Mouse (Mus musculus): ENCODE measurements around the gene Speg.

Gene Speg

GRCm38 (mm10) chr1:75460297-75460696, 85.2 kb downstream of the Speg start:
- DNase-seq (ENCODE audit: low spot score) = no peak

- no peak for DNase-seq (ENCODE audit: low spot score)
Observed at GRCm38 (mm10) chr1:75462636-75463035, 87.5 kb downstream of the Speg start.

- DNase-seq (ENCODE audit: low spot score) = peak; percentile 41
Observed at GRCm38 (mm10) chr1:75463652-75464204, 88.6 kb downstream of the Speg start.

GRCm38 (mm10) chr1:75467215-75467927, 92.3 kb downstream of the Speg start:
- DNase-seq (ENCODE audit: low spot score) = peak; percentile 90

- DNase-seq (ENCODE audit: low spot score) = no peak
Observed at GRCm38 (mm10) chr1:75469287-75469825, 94.3 kb downstream of the Speg start.

GRCm38 (mm10) chr1:75476441-75476840, 101.3 kb downstream of the Speg start:
- DNase-seq (ENCODE audit: low spot score) = no peak

GRCm38 (mm10) chr1:75477264-75477965, 102.3 kb downstream of the Speg start:
- peak; percentile 88 for DNase-seq (ENCODE audit: low spot score)

- no peak for DNase-seq (ENCODE audit: low spot score)
Observed at GRCm38 (mm10) chr1:75477966-75478290, 102.8 kb downstream of the Speg start.

GRCm38 (mm10) chr1:75478497-75478896, 103.4 kb downstream of the Speg start:
- DNase-seq (ENCODE audit: low spot score) = peak; percentile 66

GRCm38 (mm10) chr1:75478916-75479634, 104.0 kb downstream of the Speg start, which contains the start of the genes Chpf and Tmem198:
Gene Chpf (minus strand): TSS chr1:75479307.
Gene Tmem198 (plus strand): TSS chr1:75479532.
- DNase-seq (ENCODE audit: low spot score) = peak; percentile 98

- DNase-seq (ENCODE audit: low spot score) = no peak
Observed at GRCm38 (mm10) chr1:75479635-75479989, 104.5 kb downstream of the Speg start.

GRCm38 (mm10) chr1:75480036-75480435, 104.9 kb downstream of the Speg start:
- no peak for DNase-seq (ENCODE audit: low spot score)

- DNase-seq (ENCODE audit: low spot score) = no peak
Observed at GRCm38 (mm10) chr1:75480735-75481134, 105.6 kb downstream of the Speg start.
